In genomic region chr4:34315848-34316247, GRCm38 (mm10) we compare ENCODE assay signal across 13 mouse cellular contexts.
DNase-seq lines count a peak whose midpoint lies in the region; ATAC-seq and TF ChIP-seq lines count a peak whose summit lies in the region.
"Had no signal": no experiment of that assay in that cellular context is flagged by ENCODE, and none has a peak within 500 bp of the region (broad histone marks: within the 10 kb centered on the region; RNA-seq: fewer than 3 reads in every experiment).

No protein-coding gene starts in this region.

- H3K36me3 ChIP-seq in kidney, postnatal 0 days (ENCODE audit: insufficient read depth, low read length), result no peaks in the 10 kb centered on the region
- no peaks in the 10 kb centered on the region for H3K36me3 ChIP-seq in intestine, embryonic 16.5 days (ENCODE audit: control insufficient read depth, insufficient read depth, low read length)
- H3K36me3 ChIP-seq in stomach, postnatal 0 days (ENCODE audit: control insufficient read depth, insufficient read depth, low read length), result no peaks in the 10 kb centered on the region
- H3K36me3 ChIP-seq: hindbrain, embryonic 13.5 days; midbrain, embryonic 13.5 days; neural tube, embryonic 12.5 days had no signal

- no peak overlapping the region for H3K9ac ChIP-seq in kidney, postnatal 0 days (ENCODE audit: low read depth, low read length)
- no peak overlapping the region for H3K9ac ChIP-seq in intestine, embryonic 16.5 days (ENCODE audit: low read depth, low read length)
- H3K9ac ChIP-seq in stomach, postnatal 0 days (ENCODE audit: low read length), result no peak overlapping the region
- H3K9ac ChIP-seq: hindbrain, embryonic 13.5 days; midbrain, embryonic 13.5 days; neural tube, embryonic 12.5 days had no signal

- no peak overlapping the region for H3K4me2 ChIP-seq in kidney, postnatal 0 days (ENCODE audit: low read length)
- no peak overlapping the region for H3K4me2 ChIP-seq in intestine, embryonic 16.5 days (ENCODE audit: low read depth, low read length)
- 0 out of 2 replicates have a peak overlapping the region, but pooled peaks have one; percentile 3 for H3K4me2 ChIP-seq in stomach, postnatal 0 days (replicated peaks; ENCODE audit: low read depth)
- H3K4me2 ChIP-seq: hindbrain, embryonic 13.5 days; midbrain, embryonic 13.5 days; neural tube, embryonic 12.5 days had no signal

- TF ChIP-seq EP300 in stomach, postnatal 0 days (optimal IDR thresholded peaks at IDR 0.05), result no peak

- WGBS in kidney, postnatal 0 days, result 12% methylated on average over 5 of the region's 5 CpGs
- WGBS in intestine, embryonic 16.5 days, result 27% methylated on average over 5 of the region's 5 CpGs
- WGBS in stomach, postnatal 0 days, result 36% methylated on average over 5 of the region's 5 CpGs

- H3K9me3 ChIP-seq in kidney, postnatal 0 days (replicated peaks; ENCODE audit: low read length), result no peaks in the 10 kb centered on the region
- H3K9me3 ChIP-seq in intestine, embryonic 16.5 days (ENCODE audit: control insufficient read depth, low read length), result no peaks in the 10 kb centered on the region
- no peaks in the 10 kb centered on the region for H3K9me3 ChIP-seq in stomach, postnatal 0 days (ENCODE audit: control insufficient read depth, low read length)
- H3K9me3 ChIP-seq: neural tube, embryonic 12.5 days had no signal

- no peaks in the 10 kb centered on the region for H3K27me3 ChIP-seq in kidney, postnatal 0 days (ENCODE audit: insufficient read depth, low read length)
- no peaks in the 10 kb centered on the region for H3K27me3 ChIP-seq in intestine, embryonic 16.5 days (replicated peaks; ENCODE audit: control insufficient read depth, insufficient read depth, low read length)
- no peaks in the 10 kb centered on the region for H3K27me3 ChIP-seq in stomach, postnatal 0 days (ENCODE audit: control insufficient read depth, insufficient read depth, low read length)
- H3K27me3 ChIP-seq: CH12.LX; hindbrain, embryonic 13.5 days; midbrain, embryonic 13.5 days; neural tube, embryonic 12.5 days had no signal

- DNase-seq in kidney, postnatal 0 days (ENCODE audit: low spot score), result peak; percentile 77
- no peak for DNase-seq in kidney, adult 9 months
- peak; percentile 29 for DNase-seq in right cerebral cortex, adult 18-20 months
- no peak for DNase-seq in right cerebral cortex, postnatal 14 days
- no peak for DNase-seq in stomach, postnatal 0 days (ENCODE audit: low spot score)
- DNase-seq: cerebellum, adult 9-10 months; heart, adult 11 months had no signal

- no peak overlapping the region for H3K27ac ChIP-seq in kidney, postnatal 0 days
- peak overlapping the region; percentile 4; the same call in 1 of the 2 replicates for H3K27ac ChIP-seq in intestine, embryonic 16.5 days (ENCODE audit: low read length)
- H3K27ac ChIP-seq in stomach, postnatal 0 days (replicated peaks), result no peak overlapping the region
- H3K27ac ChIP-seq: hindbrain, embryonic 13.5 days; midbrain, embryonic 13.5 days; neural tube, embryonic 12.5 days had no signal

- TF ChIP-seq CTCF in kidney, postnatal 0 days (IDR thresholded peaks at IDR 0.05; ENCODE audit: low read depth), result no peak
- no peak for TF ChIP-seq CTCF in stomach, postnatal 0 days (IDR thresholded peaks at IDR 0.05; ENCODE audit: low read depth)

- H3K4me1 ChIP-seq in kidney, postnatal 0 days (replicated peaks; ENCODE audit: insufficient read depth, low read length), result no peaks in the 10 kb centered on the region
- H3K4me1 ChIP-seq in intestine, embryonic 16.5 days (ENCODE audit: control insufficient read depth, insufficient read depth, low read length), result peaks cover 12% of the 10 kb centered on the region; the same call in 1 of the 2 replicates
- no peaks in the 10 kb centered on the region for H3K4me1 ChIP-seq in stomach, postnatal 0 days (replicated peaks; ENCODE audit: control insufficient read depth, insufficient read depth)
- H3K4me1 ChIP-seq: hindbrain, embryonic 13.5 days; midbrain, embryonic 13.5 days; neural tube, embryonic 12.5 days had no signal

- ATAC-seq in kidney, postnatal 0 days (replicated peaks; ENCODE audit: low FRiP score, low read depth), result no peak
- ATAC-seq in intestine, embryonic 16.5 days, result no peak; the same call in 1 of the 2 replicates
- ATAC-seq in stomach, postnatal 0 days (ENCODE audit: low FRiP score, low TSS enrichment), result no peak
- ATAC-seq in megakaryocyte-erythroid progenitor cell, adult 5-6 weeks (replicated peaks; ENCODE audit: low FRiP score, low TSS enrichment, poor library complexity, severe bottlenecking), result no peak
- ATAC-seq: midbrain, embryonic 13.5 days had no signal

- no peak overlapping the region for H3K4me3 ChIP-seq in kidney, postnatal 0 days (replicated peaks; ENCODE audit: low read depth, low read length)
- H3K4me3 ChIP-seq in intestine, embryonic 16.5 days (ENCODE audit: low read length), result no peak overlapping the region
- no peak overlapping the region for H3K4me3 ChIP-seq in stomach, postnatal 0 days (ENCODE audit: low read depth, low read length)
- H3K4me3 ChIP-seq: hindbrain, embryonic 13.5 days; midbrain, embryonic 13.5 days; neural tube, embryonic 12.5 days had no signal

Comparison
In these comparisons a context has a peak if more than half of its experiments do, and no peak if none do; other contexts are left out.
1. DNase-seq: peak in kidney, postnatal 0 days (single experiment) and right cerebral cortex, adult 18-20 months (single experiment); none in kidney, adult 9 months (single experiment), right cerebral cortex, postnatal 14 days (single experiment) and stomach, postnatal 0 days (single experiment).